Comparison of ENCODE assay signal across 27 mouse cellular contexts in genomic region chr5:128710596-128710995, GRCm38 (mm10). TPM values are rescaled to one million over a fixed set of nuclear protein-coding genes. Genes with fewer than 3 reads are reported as not detected.
DNase-seq lines count a peak whose midpoint lies in the region; ATAC-seq lines count a peak whose summit lies in the region.
"Had no signal": no experiment of that assay in that cellular context is flagged by ENCODE, and none has a peak within 500 bp of the region (broad histone marks: within the 10 kb centered on the region; RNA-seq: fewer than 3 reads in every experiment).

No protein-coding gene starts in this region.

- H3K4me3 ChIP-seq in megakaryocyte, embryonic 14.5 days (replicated peaks), result peak overlapping the region; percentile 8
- H3K4me3 ChIP-seq: embryonic facial prominence, embryonic 12.5 days; forebrain, embryonic 15.5 days; heart, embryonic 13.5 days; hindbrain, embryonic 13.5 days had no signal

- H3K36me3 ChIP-seq in megakaryocyte, embryonic 14.5 days (replicated peaks; ENCODE audit: low read length), result no peaks in the 10 kb centered on the region
- H3K36me3 ChIP-seq: embryonic facial prominence, embryonic 12.5 days; forebrain, embryonic 15.5 days; G1E; heart, embryonic 13.5 days; hindbrain, embryonic 13.5 days had no signal

- H3K9me3 ChIP-seq in megakaryocyte, embryonic 14.5 days, result peaks cover 90% of the 10 kb centered on the region
- H3K9me3 ChIP-seq: forebrain, embryonic 15.5 days had no signal

- no peak for ATAC-seq in megakaryocyte, adult 5-6 weeks (ENCODE audit: poor library complexity, severe bottlenecking)
- ATAC-seq: activated CD4-positive, CD25-positive, alpha-beta regulatory T cell, adult 4 months; forebrain, embryonic 15.5 days; hindbrain, postnatal 0 days had no signal

- H3K27me3 ChIP-seq in megakaryocyte, embryonic 14.5 days (replicated peaks), result no peaks in the 10 kb centered on the region
- H3K27me3 ChIP-seq: embryonic facial prominence, embryonic 12.5 days; forebrain, embryonic 15.5 days; hindbrain, embryonic 13.5 days had no signal

- peak; percentile 83 for DNase-seq in heart, adult 11 months
- DNase-seq in heart, postnatal 14 days, result no peak
- peak; percentile 81 for DNase-seq in ES-CJ7 (ENCODE audit: low read depth, low spot score)
- peak; percentile 24 for DNase-seq in brain, adult 2 months (ENCODE audit: low read depth, low spot score)
- no peak for DNase-seq in cerebellum, adult 8-10 months
- DNase-seq in layer of hippocampus, postnatal 25 days (ENCODE audit: extremely low spot score in 1 of 2, low spot score in 1 of 2), result no peak
- DNase-seq: adrenal gland, postnatal 14 days; cerebellum, adult 18-20 months; cerebellum, postnatal 10 days; embryo, embryonic 11 days; gastrocnemius, postnatal 10 days had no signal

- H3K4me1 ChIP-seq in megakaryocyte, embryonic 14.5 days, result no peaks in the 10 kb centered on the region
- H3K4me1 ChIP-seq: embryonic facial prominence, embryonic 12.5 days; forebrain, embryonic 15.5 days had no signal

- intact Hi-C loops in heart, postnatal 14 days (cut with DNase I), result no loop called here

RNA-seq across cellular contexts. Expression of gene Piwil1, which starts 8.3 kb away (rescaled TPM):
- total RNA-seq in heart, postnatal 14 days (2021), result not detected
- polyA plus RNA-seq in megakaryocyte, embryonic 14.5 days (2012; ENCODE audit: insufficient read depth, low replicate concordance), result not detected in 2 replicates
- total RNA-seq in megakaryocyte, adult 5-6 weeks (2015), result not detected in 2 replicates
- total RNA-seq in megakaryocyte, adult 5-6 weeks (2017), result not detected in 2 replicates
- total RNA-seq in layer of hippocampus, postnatal 25 days (2021), result under 1 TPM; 0.10 to 0.14 TPM
- total RNA-seq: adrenal gland, adult 18-20 months; adrenal gland, postnatal 14 days; heart, adult 8-10 months; hematopoietic stem cell, adult 5-6 weeks had no signal
- polyA plus RNA-seq: C2C12; forebrain, embryonic 11.5 days; G1E; heart, embryonic 13.5 days; heart, postnatal 0 days; intestine, embryonic 14.5 days had no signal

Comparison
In these comparisons a context has a peak if more than half of its experiments do, and no peak if none do; other contexts are left out.
1. DNase-seq: peak in heart, adult 11 months (single experiment), ES-CJ7 (single experiment) and brain, adult 2 months (single experiment); none in heart, postnatal 14 days (0 of 2), cerebellum, adult 8-10 months (single experiment) and layer of hippocampus, postnatal 25 days (0 of 2).